Mouse (Mus musculus): Measurements from ENCODE around the gene Akap13. TPM values are rescaled to one million over a fixed set of nuclear protein-coding genes. Genes with fewer than 3 reads are reported as not detected.

Gene Akap13
- total RNA-seq, 1 experiment = 24.6 TPM

GRCm38 (mm10) chr7:75645156-75645933, 190.0 kb downstream of the Akap13 start:
- Histone ChIP-seq H3K4me1 (ENCODE audit: control insufficient read depth in 2 of 2, insufficient read depth in 2 of 2, low read length in 2 of 2, poor library complexity in 1 of 2) (peaks cover 4 to 9% of the 10 kb centered on the region in 2 experiments), H3K36me3 (ENCODE audit: control insufficient read depth, insufficient read depth, low read length, poor library complexity, severe bottlenecking) (no peaks in the 10 kb centered on the region), H3K4me3 (ENCODE audit: insufficient read depth in 1 of 2, low read depth in 1 of 2, low read length in 2 of 2, poor library complexity in 1 of 2, severe bottlenecking in 1 of 2) (no peak overlapping the region), H3K27ac (ENCODE audit: insufficient read depth, low read depth, low read length, poor library complexity, severe bottlenecking) (no peak overlapping the region), H3K9me3 (ENCODE audit: control insufficient read depth, insufficient read depth, low read depth, low read length) (no peaks in the 10 kb centered on the region), H3K9ac (ENCODE audit: insufficient read depth, low read depth, low read length, poor library complexity, severe bottlenecking) (no peak overlapping the region)
- in situ Hi-C loops (cut with MboI; ENCODE audit: low sequenced_read_pairs in 2 of 2, unreplicated experiment in 2 of 2) = no loop called here
- DNase-seq (ENCODE audit: low read depth, low spot score) = no peak
- TF ChIP-seq CHD2 (IDR thresholded peaks at IDR 0.05; ENCODE audit: low read depth, low read length) (no peak), ZC3H11A (IDR thresholded peaks at IDR 0.05; ENCODE audit: borderline replicate concordance, low read depth, low read length) (no peak), MAFK (IDR thresholded peaks at IDR 0.05; ENCODE audit: insufficient read depth, low read depth, low read length) (no peak), ZNF384 (IDR thresholded peaks at IDR 0.05; ENCODE audit: low read depth, low read length) (no peak), HCFC1 (IDR thresholded peaks at IDR 0.05; ENCODE audit: borderline replicate concordance, insufficient read depth, low read length) (no peak)

- H3K27ac ChIP-seq (ENCODE audit: insufficient read depth, low read depth, low read length, poor library complexity, severe bottlenecking) = no peak overlapping the region
- no peak overlapping the region for H3K4me3 ChIP-seq (ENCODE audit: insufficient read depth in 1 of 2, low read depth in 1 of 2, low read length in 2 of 2, poor library complexity in 1 of 2, severe bottlenecking in 1 of 2)
- no peaks in the 10 kb centered on the region for H3K36me3 ChIP-seq (ENCODE audit: control insufficient read depth, insufficient read depth, low read length, poor library complexity, severe bottlenecking)
- in situ Hi-C loops (cut with MboI; ENCODE audit: low sequenced_read_pairs in 2 of 2, unreplicated experiment in 2 of 2) = no loop called here
- no peaks in the 10 kb centered on the region for H3K9me3 ChIP-seq (ENCODE audit: control insufficient read depth, insufficient read depth, low read depth, low read length)
- DNase-seq (ENCODE audit: low read depth, low spot score) = no peak
- H3K4me1 ChIP-seq (ENCODE audit: control insufficient read depth in 2 of 2, insufficient read depth in 2 of 2, low read length in 2 of 2, poor library complexity in 1 of 2) = peaks cover 2 to 7% of the 10 kb centered on the region in 2 experiments
- H3K9ac ChIP-seq (ENCODE audit: insufficient read depth, low read depth, low read length, poor library complexity, severe bottlenecking) = no peak overlapping the region
- TF ChIP-seq CHD2 (IDR thresholded peaks at IDR 0.05; ENCODE audit: low read depth, low read length) (no peak), ZNF384 (IDR thresholded peaks at IDR 0.05; ENCODE audit: low read depth, low read length) (no peak), MAFK (IDR thresholded peaks at IDR 0.05; ENCODE audit: insufficient read depth, low read depth, low read length) (no peak), ZC3H11A (IDR thresholded peaks at IDR 0.05; ENCODE audit: borderline replicate concordance, low read depth, low read length) (no peak), HCFC1 (IDR thresholded peaks at IDR 0.05; ENCODE audit: borderline replicate concordance, insufficient read depth, low read length) (no peak)
Measured at GRCm38 (mm10) chr7:75648051-75648450, 192.7 kb downstream of the Akap13 start.

DNA sequence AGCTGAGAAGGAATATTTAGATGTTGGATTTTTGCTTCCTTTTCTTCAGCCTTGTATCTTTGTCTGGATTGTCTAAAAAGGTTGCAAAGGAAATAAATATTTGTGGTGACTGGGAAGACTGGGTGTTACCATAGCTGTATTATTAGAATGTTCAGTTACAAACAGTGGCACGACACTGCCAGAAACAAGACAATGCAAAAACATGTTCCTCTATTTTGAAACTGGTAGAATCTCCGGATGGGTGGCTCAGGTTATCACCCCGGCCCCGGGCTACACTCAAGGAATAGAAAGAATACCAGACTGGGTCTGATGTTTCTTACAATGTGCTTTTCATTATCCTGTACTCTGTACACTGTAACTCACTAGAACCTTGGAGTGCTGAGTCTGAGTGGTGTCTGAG, 193.6 kb downstream of the Akap13 start:
- in situ Hi-C loops (cut with MboI; ENCODE audit: low sequenced_read_pairs in 2 of 2, unreplicated experiment in 2 of 2) = no loop called here
- DNase-seq (ENCODE audit: low read depth, low spot score) = no peak
- Histone ChIP-seq H3K36me3 (ENCODE audit: control insufficient read depth, insufficient read depth, low read length, poor library complexity, severe bottlenecking) (no peaks in the 10 kb centered on the region), H3K27ac (ENCODE audit: insufficient read depth, low read depth, low read length, poor library complexity, severe bottlenecking) (no peak overlapping the region), H3K9me3 (ENCODE audit: control insufficient read depth, insufficient read depth, low read depth, low read length) (no peaks in the 10 kb centered on the region), H3K4me1 (ENCODE audit: control insufficient read depth in 2 of 2, insufficient read depth in 2 of 2, low read length in 2 of 2, poor library complexity in 1 of 2) (peaks cover 0 to 3% of the 10 kb centered on the region in 2 experiments; a peak in 2 of 4 replicates), H3K4me3 (ENCODE audit: insufficient read depth in 1 of 2, low read depth in 1 of 2, low read length in 2 of 2, poor library complexity in 1 of 2, severe bottlenecking in 1 of 2) (no peak overlapping the region), H3K9ac (ENCODE audit: insufficient read depth, low read depth, low read length, poor library complexity, severe bottlenecking) (no peak overlapping the region)
- no peak for TF ChIP-seq HCFC1 (IDR thresholded peaks at IDR 0.05; ENCODE audit: borderline replicate concordance, insufficient read depth, low read length)
- no peak for TF ChIP-seq MAFK (IDR thresholded peaks at IDR 0.05; ENCODE audit: insufficient read depth, low read depth, low read length)
- TF ChIP-seq CHD2 (IDR thresholded peaks at IDR 0.05; ENCODE audit: low read depth, low read length) = no peak
- no peak for TF ChIP-seq ZC3H11A (IDR thresholded peaks at IDR 0.05; ENCODE audit: borderline replicate concordance, low read depth, low read length)

DNA sequence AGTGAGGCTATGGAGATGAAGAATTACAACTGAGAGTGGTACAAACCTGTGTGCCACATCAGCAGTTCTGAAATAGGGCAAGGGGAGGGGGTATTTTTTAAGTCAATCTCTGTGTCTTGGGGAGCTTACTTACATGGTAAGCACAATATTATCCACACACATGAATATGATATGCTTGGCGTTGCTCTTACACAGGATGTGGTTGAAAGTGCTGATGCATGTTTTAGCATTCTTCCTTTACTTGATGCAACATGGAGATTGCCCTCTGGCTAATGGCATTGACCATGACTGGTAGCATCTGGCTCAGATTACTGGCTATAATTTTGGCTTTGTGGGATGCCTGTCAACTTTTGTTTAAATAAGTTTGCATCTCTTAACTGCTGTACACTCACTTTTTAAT, 194.6 kb downstream of the Akap13 start:
- H3K4me3 ChIP-seq (ENCODE audit: insufficient read depth in 1 of 2, low read depth in 1 of 2, low read length in 2 of 2, poor library complexity in 1 of 2, severe bottlenecking in 1 of 2) = no peak overlapping the region
- in situ Hi-C loops (cut with MboI; ENCODE audit: low sequenced_read_pairs in 2 of 2, unreplicated experiment in 2 of 2) = no loop called here
- H3K9me3 ChIP-seq (ENCODE audit: control insufficient read depth, insufficient read depth, low read depth, low read length) = no peaks in the 10 kb centered on the region
- H3K27ac ChIP-seq (ENCODE audit: insufficient read depth, low read depth, low read length, poor library complexity, severe bottlenecking) = no peak overlapping the region
- DNase-seq (ENCODE audit: low read depth, low spot score) = no peak
- H3K9ac ChIP-seq (ENCODE audit: insufficient read depth, low read depth, low read length, poor library complexity, severe bottlenecking) = no peak overlapping the region
- TF ChIP-seq ZC3H11A (IDR thresholded peaks at IDR 0.05; ENCODE audit: borderline replicate concordance, low read depth, low read length) (no peak), ZNF384 (IDR thresholded peaks at IDR 0.05; ENCODE audit: low read depth, low read length) (no peak), MAFK (IDR thresholded peaks at IDR 0.05; ENCODE audit: insufficient read depth, low read depth, low read length) (no peak), HCFC1 (IDR thresholded peaks at IDR 0.05; ENCODE audit: borderline replicate concordance, insufficient read depth, low read length) (no peak), CHD2 (IDR thresholded peaks at IDR 0.05; ENCODE audit: low read depth, low read length) (no peak)
- no peaks in the 10 kb centered on the region for H3K36me3 ChIP-seq (ENCODE audit: control insufficient read depth, insufficient read depth, low read length, poor library complexity, severe bottlenecking)
- H3K4me1 ChIP-seq (ENCODE audit: control insufficient read depth in 2 of 2, insufficient read depth in 2 of 2, low read length in 2 of 2, poor library complexity in 1 of 2) = no peaks in the 10 kb centered on the region
